Mouse (Mus musculus): Measurements from ENCODE around the gene Igf2bp3. TPM values are rescaled to one million over a fixed set of nuclear protein-coding genes. Genes with fewer than 3 reads are reported as not detected.

Igf2bp3 gene
- polyA plus RNA-seq, 1 experiment from 2014 or later, result 30.6 TPM

DNA sequence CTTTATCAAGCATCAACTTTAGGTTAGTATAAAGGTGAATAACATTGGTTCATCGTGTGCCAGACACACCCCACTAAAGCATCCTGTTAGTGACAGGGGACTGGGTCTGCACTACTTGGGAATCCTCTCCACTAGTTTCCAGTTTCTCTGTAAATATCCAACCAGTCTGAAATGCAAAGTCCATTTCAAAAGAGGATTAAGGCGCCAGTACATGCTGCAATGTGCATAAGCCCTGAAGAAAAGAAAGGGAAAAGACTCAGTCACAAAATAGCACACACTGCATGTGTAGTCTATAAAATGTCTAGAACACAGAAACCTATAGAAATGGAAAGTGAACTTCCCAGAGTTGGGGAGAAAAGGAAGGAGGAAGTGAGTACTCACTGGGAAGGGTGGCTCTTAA lies 68.3 kb downstream of the Igf2bp3 start:
- Histone ChIP-seq H3K27me3 (replicated peaks; ENCODE audit: control insufficient read depth, insufficient read depth, low read length) (no peaks in the 10 kb centered on the region), H3K4me1 (ENCODE audit: control insufficient read depth, insufficient read depth, low read length) (peaks cover 1% of the 10 kb centered on the region; the same call in 1 of the 2 replicates), H3K9ac (ENCODE audit: low read length) (no peak overlapping the region), H3K4me3 (ENCODE audit: low read depth, low read length) (no peak overlapping the region), H3K36me3 (ENCODE audit: control insufficient read depth, insufficient read depth, low read length) (no peaks in the 10 kb centered on the region), H3K27ac (ENCODE audit: low read depth, low read length) (no peak overlapping the region), H3K9me3 (replicated peaks; ENCODE audit: control insufficient read depth, low read length) (no peaks in the 10 kb centered on the region), H3K4me2 (ENCODE audit: low read length) (no peak overlapping the region)
- 53% methylated on average over 2 of the region's 2 CpGs for WGBS
- DNase-seq (ENCODE audit: low spot score) (no peak), ATAC-seq (no peak)

DNA sequence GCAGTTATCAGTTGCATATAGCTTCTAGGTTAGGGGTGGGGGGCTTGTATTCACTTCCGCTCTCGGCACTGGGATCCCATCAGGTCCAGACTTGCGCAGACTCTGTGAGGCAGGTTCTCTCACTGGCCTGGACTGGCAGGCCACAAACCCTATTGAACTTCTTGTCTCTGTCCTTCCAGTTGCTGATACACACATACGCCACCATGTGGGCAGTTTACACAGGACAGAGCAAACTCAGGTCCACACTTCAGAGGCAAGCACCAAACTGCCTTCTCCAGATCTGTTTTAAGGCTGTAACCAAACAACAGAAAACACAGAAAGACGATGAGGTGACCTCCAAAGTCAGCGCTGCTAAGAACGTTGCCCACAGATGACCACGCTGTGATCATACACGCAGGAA lies 72.3 kb downstream of the Igf2bp3 start:
- 95% methylated on average over 9 of the region's 9 CpGs for WGBS

DNA sequence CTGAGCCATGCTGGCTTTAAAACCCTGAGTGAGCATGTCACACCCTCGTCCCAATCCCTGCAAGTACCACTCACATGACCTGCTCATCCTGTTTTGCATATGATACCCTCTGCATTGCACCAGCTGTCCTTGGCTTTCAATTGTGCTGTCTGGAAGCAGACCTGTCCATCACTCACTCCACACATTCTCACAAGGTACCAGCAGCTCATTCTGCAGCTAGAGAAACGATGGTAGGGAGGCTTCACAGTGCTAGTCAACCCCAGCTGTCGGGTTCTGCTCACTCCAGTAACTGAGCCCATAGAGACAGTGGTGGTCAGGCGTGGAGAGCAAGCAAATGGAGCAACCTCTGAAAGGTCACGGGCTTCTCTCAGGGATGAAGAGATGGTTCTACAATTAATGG lies 73.6 kb downstream of the Igf2bp3 start:
- no peaks in the 10 kb centered on the region for H3K36me3 ChIP-seq (ENCODE audit: control insufficient read depth, insufficient read depth, low read length)
- no peak overlapping the region for H3K4me3 ChIP-seq (ENCODE audit: low read depth, low read length)
- H3K4me2 ChIP-seq (ENCODE audit: low read length), result no peak overlapping the region
- no peak overlapping the region for H3K9ac ChIP-seq (ENCODE audit: low read length)
- no peaks in the 10 kb centered on the region for H3K27me3 ChIP-seq (replicated peaks; ENCODE audit: control insufficient read depth, insufficient read depth, low read length)
- WGBS, result 82% methylated on average over 5 of the region's 5 CpGs
- H3K9me3 ChIP-seq (replicated peaks; ENCODE audit: control insufficient read depth, low read length), result no peaks in the 10 kb centered on the region
- no peak for ATAC-seq
- H3K4me1 ChIP-seq (ENCODE audit: control insufficient read depth, insufficient read depth, low read length), result peaks cover 3% of the 10 kb centered on the region; the same call in 1 of the 2 replicates
- H3K27ac ChIP-seq (ENCODE audit: low read depth, low read length), result no peak overlapping the region
- no peak for DNase-seq (ENCODE audit: low spot score)

More for the DNA sequence above, 72.3 kb downstream of the Igf2bp3 start:
- H3K36me3 ChIP-seq (ENCODE audit: control insufficient read depth, insufficient read depth, low read length), result no peaks in the 10 kb centered on the region
- H3K9ac ChIP-seq (ENCODE audit: low read length), result no peak overlapping the region
- H3K4me1 ChIP-seq (ENCODE audit: control insufficient read depth, insufficient read depth, low read length), result peaks cover 3% of the 10 kb centered on the region; the same call in 1 of the 2 replicates
- no peak overlapping the region for H3K4me3 ChIP-seq (ENCODE audit: low read depth, low read length)
- ATAC-seq (no peak), DNase-seq (ENCODE audit: low spot score) (no peak)
- no peak overlapping the region for H3K4me2 ChIP-seq (ENCODE audit: low read length)
- no peak overlapping the region for H3K27ac ChIP-seq (ENCODE audit: low read depth, low read length)
- H3K27me3 ChIP-seq (replicated peaks; ENCODE audit: control insufficient read depth, insufficient read depth, low read length), result no peaks in the 10 kb centered on the region
- H3K9me3 ChIP-seq (replicated peaks; ENCODE audit: control insufficient read depth, low read length), result no peaks in the 10 kb centered on the region

DNA sequence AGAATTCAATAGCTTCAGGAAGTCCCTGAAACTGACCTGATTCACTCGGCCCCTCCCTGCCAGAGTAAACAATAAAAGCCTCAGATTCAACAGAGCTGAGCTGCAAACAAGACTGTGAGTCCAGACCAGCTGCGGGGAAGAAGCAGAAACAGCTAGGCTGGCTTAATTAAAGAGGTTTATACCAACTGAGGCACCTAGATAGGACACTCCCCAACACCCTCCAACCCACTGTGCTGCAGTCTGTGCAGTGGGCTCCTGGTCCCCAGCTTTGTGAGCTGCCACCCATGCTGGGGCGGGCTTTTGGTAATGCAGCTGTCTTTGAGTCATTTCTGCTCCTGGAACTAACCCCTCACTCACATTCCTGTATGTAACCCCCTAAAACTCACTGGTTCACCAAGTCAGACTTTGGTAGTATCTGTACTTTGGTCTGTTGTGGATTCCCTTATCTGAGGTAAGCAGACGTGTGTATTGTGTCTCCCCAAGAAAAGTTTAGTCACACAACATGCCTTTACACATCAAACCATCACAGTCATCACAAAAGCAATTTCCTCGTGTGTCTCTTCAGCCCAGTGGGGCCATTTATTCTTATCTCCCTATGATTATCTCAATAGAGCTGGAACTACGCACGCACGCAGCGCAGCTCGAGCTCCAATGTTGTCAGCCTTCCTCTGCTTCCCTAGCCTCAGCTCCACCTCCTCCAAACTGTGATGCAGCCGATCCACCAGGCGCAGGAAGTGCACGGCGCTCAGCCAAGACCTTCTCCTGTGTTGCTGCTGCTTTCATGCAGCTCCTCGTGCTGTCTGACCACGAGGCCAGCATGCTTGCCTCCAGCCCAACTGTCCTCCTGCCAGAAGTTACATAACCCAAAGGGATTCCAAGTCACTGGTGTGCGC lies 76.4 kb downstream of the Igf2bp3 start:
- no peaks in the 10 kb centered on the region; the same call in 1 of the 2 replicates for H3K36me3 ChIP-seq (ENCODE audit: control insufficient read depth, insufficient read depth, low read length)
- H3K27ac ChIP-seq (ENCODE audit: low read depth, low read length), result no peak overlapping the region
- no peak overlapping the region for H3K4me2 ChIP-seq (ENCODE audit: low read length)
- H3K4me3 ChIP-seq (ENCODE audit: low read depth, low read length), result no peak overlapping the region
- no peak for DNase-seq (ENCODE audit: low spot score)
- no peaks in the 10 kb centered on the region for H3K27me3 ChIP-seq (replicated peaks; ENCODE audit: control insufficient read depth, insufficient read depth, low read length)
- no peak for ATAC-seq
- H3K4me1 ChIP-seq (ENCODE audit: control insufficient read depth, insufficient read depth, low read length), result peaks cover 3% of the 10 kb centered on the region; the same call in 1 of the 2 replicates
- 83% methylated on average over 17 of the region's 17 CpGs for WGBS
- H3K9ac ChIP-seq (ENCODE audit: low read length), result no peak overlapping the region
- no peaks in the 10 kb centered on the region for H3K9me3 ChIP-seq (replicated peaks; ENCODE audit: control insufficient read depth, low read length)

DNA sequence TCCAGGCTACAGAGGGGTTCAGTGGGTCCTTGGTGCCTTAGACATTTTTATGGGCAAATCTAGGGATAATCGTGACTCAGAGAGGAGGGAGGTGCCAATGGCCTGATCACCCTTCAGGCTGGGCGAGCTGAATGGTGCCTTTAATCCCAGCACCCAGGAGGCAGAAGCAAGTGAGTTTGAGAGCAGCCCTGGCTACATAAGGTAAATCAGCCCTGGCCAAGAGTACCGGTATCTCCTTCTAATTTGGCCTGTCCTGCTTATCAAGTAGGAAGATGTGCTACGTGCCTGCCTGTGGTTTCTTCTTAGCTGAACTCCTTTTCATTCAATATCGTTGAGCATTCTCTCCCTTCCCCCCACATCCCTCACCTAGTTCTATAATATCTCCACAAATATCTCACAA lies 78.0 kb downstream of the Igf2bp3 start:
- no peak overlapping the region for H3K4me2 ChIP-seq (ENCODE audit: low read length)
- DNase-seq (ENCODE audit: low spot score), result no peak
- no peaks in the 10 kb centered on the region; the same call in 1 of the 2 replicates for H3K36me3 ChIP-seq (ENCODE audit: control insufficient read depth, insufficient read depth, low read length)
- peaks cover 3% of the 10 kb centered on the region; the same call in 1 of the 2 replicates for H3K4me1 ChIP-seq (ENCODE audit: control insufficient read depth, insufficient read depth, low read length)
- no peak overlapping the region for H3K27ac ChIP-seq (ENCODE audit: low read depth, low read length)
- no peak overlapping the region for H3K9ac ChIP-seq (ENCODE audit: low read length)
- H3K27me3 ChIP-seq (replicated peaks; ENCODE audit: control insufficient read depth, insufficient read depth, low read length), result no peaks in the 10 kb centered on the region
- no peak overlapping the region for H3K4me3 ChIP-seq (ENCODE audit: low read depth, low read length)
- no peak for ATAC-seq
- 72% methylated on average over 5 of the region's 5 CpGs for WGBS
- H3K9me3 ChIP-seq (replicated peaks; ENCODE audit: control insufficient read depth, low read length), result no peaks in the 10 kb centered on the region

DNA sequence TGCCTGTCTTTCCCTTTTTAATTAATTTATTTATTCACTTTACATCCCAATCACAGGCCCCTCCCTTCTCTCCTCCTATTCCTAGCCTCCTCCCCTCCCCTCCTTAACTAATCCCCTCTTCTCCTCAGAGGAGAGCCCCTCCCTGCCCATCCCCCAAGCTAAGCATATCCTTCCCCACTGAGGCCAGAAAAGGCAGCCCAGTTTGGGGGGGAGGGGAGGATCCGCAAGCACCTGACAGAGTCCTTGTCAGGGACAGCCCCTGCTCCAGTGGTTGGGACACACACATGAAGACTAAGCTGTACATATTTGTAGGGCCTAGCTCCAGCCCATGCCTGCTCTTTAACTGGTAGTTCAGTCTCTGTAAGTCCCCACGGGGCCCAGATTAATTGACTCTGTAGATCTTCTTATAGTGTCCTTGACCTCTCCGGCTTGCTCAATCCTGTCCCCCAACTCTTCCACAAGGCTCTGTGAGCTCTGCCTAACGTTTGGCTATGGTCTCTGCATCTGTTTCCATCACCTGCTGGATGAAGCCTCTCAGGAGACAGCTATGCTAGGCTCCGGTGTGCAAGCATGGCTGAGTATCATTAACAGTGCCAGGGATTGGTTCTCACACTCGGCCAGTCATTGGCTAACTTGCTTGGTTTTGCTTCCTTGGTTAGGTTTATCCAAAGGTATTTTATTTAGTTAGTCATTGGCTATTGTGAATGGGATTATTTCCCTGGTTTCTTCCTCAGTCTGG lies 82.2 kb downstream of the Igf2bp3 start:
- Histone ChIP-seq H3K9me3 (replicated peaks; ENCODE audit: control insufficient read depth, low read length) (no peaks in the 10 kb centered on the region), H3K36me3 (ENCODE audit: control insufficient read depth, insufficient read depth, low read length) (no peaks in the 10 kb centered on the region; the same call in 1 of the 2 replicates), H3K4me1 (ENCODE audit: control insufficient read depth, insufficient read depth, low read length) (no peaks in the 10 kb centered on the region), H3K4me3 (ENCODE audit: low read depth, low read length) (no peak overlapping the region), H3K4me2 (ENCODE audit: low read length) (no peak overlapping the region), H3K27ac (ENCODE audit: low read depth, low read length) (no peak overlapping the region), H3K27me3 (replicated peaks; ENCODE audit: control insufficient read depth, insufficient read depth, low read length) (no peaks in the 10 kb centered on the region), H3K9ac (ENCODE audit: low read length) (no peak overlapping the region)
- no peak for ATAC-seq
- WGBS, result 37% methylated on average over 6 of the region's 6 CpGs
- DNase-seq (ENCODE audit: low spot score), result no peak

DNA sequence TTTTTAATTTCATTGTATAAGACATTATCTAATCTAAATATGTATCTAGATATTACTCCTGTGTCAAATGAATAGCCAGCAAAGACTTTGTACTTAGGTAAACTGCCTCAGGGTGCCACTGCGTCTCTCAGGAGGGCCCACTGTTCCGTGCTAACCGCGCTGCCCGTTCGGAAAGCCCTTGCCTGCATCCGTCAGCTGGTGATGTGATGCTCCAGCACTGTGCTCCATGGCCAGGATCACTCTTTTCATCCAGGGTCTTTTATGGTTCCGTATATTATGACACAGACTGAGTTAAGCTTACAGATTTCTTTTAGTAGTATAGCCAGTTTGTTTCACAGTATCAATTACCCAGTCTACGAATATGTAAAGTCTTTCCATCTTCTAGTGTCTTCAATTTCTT lies 82.9 kb downstream of the Igf2bp3 start:
- Histone ChIP-seq H3K4me3 (ENCODE audit: low read depth, low read length) (no peak overlapping the region), H3K4me1 (ENCODE audit: control insufficient read depth, insufficient read depth, low read length) (no peaks in the 10 kb centered on the region), H3K4me2 (ENCODE audit: low read length) (no peak overlapping the region), H3K36me3 (ENCODE audit: control insufficient read depth, insufficient read depth, low read length) (no peaks in the 10 kb centered on the region; the same call in 1 of the 2 replicates), H3K9ac (ENCODE audit: low read length) (no peak overlapping the region), H3K9me3 (replicated peaks; ENCODE audit: control insufficient read depth, low read length) (no peaks in the 10 kb centered on the region), H3K27ac (ENCODE audit: low read depth, low read length) (no peak overlapping the region), H3K27me3 (replicated peaks; ENCODE audit: control insufficient read depth, insufficient read depth, low read length) (no peaks in the 10 kb centered on the region)
- ATAC-seq (no peak), DNase-seq (ENCODE audit: low spot score) (no peak)
- 78% methylated on average over 9 of the region's 9 CpGs for WGBS

DNA sequence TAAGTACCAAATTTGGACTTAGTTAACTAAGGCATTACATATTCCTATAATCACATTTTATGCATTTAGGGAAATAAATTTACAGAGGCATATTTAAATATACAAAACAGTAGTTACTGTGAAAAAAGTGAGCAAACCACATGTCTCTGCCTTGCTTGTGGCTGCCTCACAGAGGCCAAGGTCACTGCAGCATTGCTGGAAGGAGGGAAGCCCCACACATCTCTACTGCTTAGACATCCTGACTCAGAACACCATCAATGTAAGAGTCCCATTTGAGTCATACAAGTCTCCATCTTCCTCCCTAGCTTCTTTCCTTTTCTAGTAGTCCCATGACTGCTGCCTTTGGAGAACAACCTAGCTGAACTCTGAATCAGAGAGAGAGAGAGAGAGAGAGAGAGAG lies 84.4 kb downstream of the Igf2bp3 start:
- Histone ChIP-seq H3K27me3 (replicated peaks; ENCODE audit: control insufficient read depth, insufficient read depth, low read length) (no peaks in the 10 kb centered on the region), H3K36me3 (ENCODE audit: control insufficient read depth, insufficient read depth, low read length) (no peaks in the 10 kb centered on the region; the same call in 1 of the 2 replicates), H3K9ac (ENCODE audit: low read length) (no peak overlapping the region), H3K9me3 (replicated peaks; ENCODE audit: control insufficient read depth, low read length) (no peaks in the 10 kb centered on the region), H3K4me2 (ENCODE audit: low read length) (no peak overlapping the region), H3K4me3 (ENCODE audit: low read depth, low read length) (no peak overlapping the region), H3K27ac (ENCODE audit: low read depth, low read length) (no peak overlapping the region), H3K4me1 (ENCODE audit: control insufficient read depth, insufficient read depth, low read length) (no peaks in the 10 kb centered on the region)
- no peak for DNase-seq (ENCODE audit: low spot score)
- no peak for ATAC-seq

DNA sequence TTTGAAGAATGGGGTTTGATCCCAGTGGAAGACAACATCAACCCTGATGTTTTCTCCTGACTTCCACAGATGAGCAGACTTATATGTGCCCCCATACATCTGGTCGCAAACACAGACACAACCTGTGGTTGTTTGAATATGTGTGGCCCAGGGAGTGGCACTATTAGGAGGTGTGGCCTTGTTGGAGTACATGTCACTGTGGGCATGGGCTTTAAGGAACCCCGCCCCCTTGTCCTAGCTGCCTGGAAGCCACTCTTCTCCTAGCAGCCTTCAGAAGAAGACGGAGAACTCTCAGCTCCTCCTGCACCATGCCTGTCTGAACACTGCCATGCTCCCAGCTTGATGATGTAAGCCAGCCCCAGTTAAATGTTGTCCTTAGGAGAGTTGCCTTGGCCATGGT lies 94.4 kb downstream of the Igf2bp3 start:
- no peaks in the 10 kb centered on the region for H3K27me3 ChIP-seq (replicated peaks; ENCODE audit: control insufficient read depth, insufficient read depth, low read length)
- no peak overlapping the region for H3K4me3 ChIP-seq (ENCODE audit: low read depth, low read length)
- H3K4me1 ChIP-seq (ENCODE audit: control insufficient read depth, insufficient read depth, low read length), result peaks cover 2% of the 10 kb centered on the region; the same call in 1 of the 2 replicates
- H3K9me3 ChIP-seq (replicated peaks; ENCODE audit: control insufficient read depth, low read length), result no peaks in the 10 kb centered on the region
- H3K4me2 ChIP-seq (ENCODE audit: low read length), result no peak overlapping the region
- DNase-seq (ENCODE audit: low spot score) (no peak), ATAC-seq (no peak)
- WGBS, result 97% methylated on average over 3 of the region's 3 CpGs
- H3K27ac ChIP-seq (ENCODE audit: low read depth, low read length), result no peak overlapping the region
- peaks cover 22% of the 10 kb centered on the region for H3K36me3 ChIP-seq (ENCODE audit: control insufficient read depth, insufficient read depth, low read length)
- H3K9ac ChIP-seq (ENCODE audit: low read length), result no peak overlapping the region
